Mouse (Mus musculus) olfactory bulb, adult 2 months (tissue): ENCODE measurements around the gene Tnnt3.

Experiments used
- CTCF ChIP-seq: fragments of 200-500 bp; IDR thresholded peaks from 2 replicates; pipeline ENCODE4 v1.5.1; 2012; ENCODE audit warnings: low read depth, mild to moderate bottlenecking, low read length, moderate library complexity; ENCODE audit not compliant: insufficient read depth
- POLR2A ChIP-seq: fragments of 200-500 bp; IDR thresholded peaks from 2 replicates; pipeline ENCODE4 v1.6.1; 2012; ENCODE audit warnings: mild to moderate bottlenecking, low read depth, low read length, moderate library complexity; ENCODE audit not compliant: insufficient read depth

GRCm38 (mm10) chr7:142503206-142503605 is 4.6 kb downstream of the Tnnt3 start:
- TF ChIP-seq CTCF (no peak), POLR2A (no peak)
